In genomic region chr1:184846973-184847372, GRCm38 (mm10) we compare ENCODE assay signal across 14 mouse cellular contexts. TPM values are rescaled to one million over a fixed set of nuclear protein-coding genes. Genes with fewer than 3 reads are reported as not detected.
DNase-seq lines count a peak whose midpoint lies in the region; ATAC-seq and TF ChIP-seq lines count a peak whose summit lies in the region.
"Had no signal": no experiment of that assay in that cellular context is flagged by ENCODE, and none has a peak within 500 bp of the region (broad histone marks: within the 10 kb centered on the region; RNA-seq: fewer than 3 reads in every experiment).

No protein-coding gene starts in this region.

- no peak for TF ChIP-seq EP300 in heart, postnatal 0 days (IDR thresholded peaks at IDR 0.05; ENCODE audit: low read depth)

- H3K9me3 ChIP-seq in heart, postnatal 0 days (replicated peaks; ENCODE audit: control insufficient read depth, low read length), result no peaks in the 10 kb centered on the region
- H3K9me3 ChIP-seq in midbrain, postnatal 0 days (ENCODE audit: low read length), result no peaks in the 10 kb centered on the region
- no peaks in the 10 kb centered on the region for H3K9me3 ChIP-seq in midbrain, embryonic 16.5 days (replicated peaks; ENCODE audit: control insufficient read depth, low read length, poor library complexity, severe bottlenecking)
- no peaks in the 10 kb centered on the region for H3K9me3 ChIP-seq in liver, embryonic 13.5 days (replicated peaks)
- H3K9me3 ChIP-seq: forebrain, embryonic 10.5 days; hindbrain, embryonic 13.5 days; limb, embryonic 15.5 days had no signal

- no peaks in the 10 kb centered on the region for H3K36me3 ChIP-seq in heart, postnatal 0 days (replicated peaks; ENCODE audit: control insufficient read depth, insufficient read depth, low read length)
- H3K36me3 ChIP-seq in midbrain, postnatal 0 days (ENCODE audit: insufficient read depth, low read length), result no peaks in the 10 kb centered on the region
- H3K36me3 ChIP-seq in midbrain, embryonic 16.5 days (ENCODE audit: control insufficient read depth, insufficient read depth, low read length), result no peaks in the 10 kb centered on the region
- H3K36me3 ChIP-seq in liver, embryonic 13.5 days, result no peaks in the 10 kb centered on the region; the same call in 1 of the 2 replicates
- H3K36me3 ChIP-seq: forebrain, embryonic 10.5 days; hindbrain, embryonic 13.5 days; limb, embryonic 15.5 days had no signal

- TF ChIP-seq CTCF in heart, postnatal 0 days (IDR thresholded peaks at IDR 0.05; ENCODE audit: low read depth), result no peak
- no peak for TF ChIP-seq CTCF in midbrain, postnatal 0 days (IDR thresholded peaks at IDR 0.05)

- no peak for ATAC-seq in heart, postnatal 0 days (ENCODE audit: insufficient read depth, low read depth)
- ATAC-seq in midbrain, postnatal 0 days (ENCODE audit: low FRiP score), result no peak
- ATAC-seq in midbrain, embryonic 16.5 days, result no peak
- peak; percentile 37 for ATAC-seq in liver, embryonic 13.5 days (ENCODE audit: low read depth)

- H3K4me3 ChIP-seq in heart, postnatal 0 days (ENCODE audit: low read depth, low read length), result no peak overlapping the region
- no peak overlapping the region for H3K4me3 ChIP-seq in midbrain, postnatal 0 days (ENCODE audit: low read depth, low read length)
- H3K4me3 ChIP-seq in midbrain, embryonic 16.5 days (ENCODE audit: low read depth, low read length), result no peak overlapping the region
- H3K4me3 ChIP-seq in liver, embryonic 13.5 days (replicated peaks), result peak overlapping the region; percentile 82

- no peak overlapping the region for H3K27ac ChIP-seq in heart, postnatal 0 days (ENCODE audit: low read depth)
- no peak overlapping the region for H3K27ac ChIP-seq in midbrain, postnatal 0 days (ENCODE audit: low read depth, low read length)
- no peak overlapping the region for H3K27ac ChIP-seq in midbrain, embryonic 16.5 days (ENCODE audit: low read length)
- H3K27ac ChIP-seq in liver, embryonic 13.5 days, result peak overlapping the region; percentile 80
- H3K27ac ChIP-seq: forebrain, embryonic 10.5 days; hindbrain, embryonic 13.5 days; limb, embryonic 15.5 days had no signal

- no peak for DNase-seq in heart, postnatal 0 days (ENCODE audit: low spot score)
- DNase-seq in heart, adult 9 months (ENCODE audit: low spot score in 2 of 2), result no peak
- no peak for DNase-seq in midbrain, postnatal 0 days (ENCODE audit: low spot score)
- no peak for DNase-seq in liver, embryonic 13.5 days
- DNase-seq in right cerebral cortex, adult 18-20 months, result no peak
- no peak for DNase-seq in adrenal gland, adult 18-20 months (ENCODE audit: low spot score in 2 of 2)
- no peak for DNase-seq in thymus, postnatal 4 days

- peak overlapping the region; percentile 97; the same call in 1 of the 2 replicates for H3K4me2 ChIP-seq in heart, postnatal 0 days (ENCODE audit: low read depth, low read length)
- H3K4me2 ChIP-seq in midbrain, postnatal 0 days (ENCODE audit: low read depth, low read length, poor library complexity, severe bottlenecking), result peak overlapping the region; percentile 92; the same call in 1 of the 2 replicates
- no peak overlapping the region; the same call in 1 of the 2 replicates for H3K4me2 ChIP-seq in midbrain, embryonic 16.5 days (ENCODE audit: low read length)
- peak overlapping the region; percentile 88 for H3K4me2 ChIP-seq in liver, embryonic 13.5 days

- no peak overlapping the region for H3K9ac ChIP-seq in heart, postnatal 0 days (replicated peaks; ENCODE audit: low read depth, low read length)
- no peak overlapping the region for H3K9ac ChIP-seq in midbrain, postnatal 0 days (replicated peaks; ENCODE audit: low read length, poor library complexity, severe bottlenecking)
- no peak overlapping the region for H3K9ac ChIP-seq in midbrain, embryonic 16.5 days (ENCODE audit: low read depth, low read length)
- H3K9ac ChIP-seq in liver, embryonic 13.5 days, result peak overlapping the region; percentile 92

- no peaks in the 10 kb centered on the region for H3K27me3 ChIP-seq in heart, postnatal 0 days (ENCODE audit: control insufficient read depth, insufficient read depth, low read length)
- no peaks in the 10 kb centered on the region for H3K27me3 ChIP-seq in midbrain, postnatal 0 days (ENCODE audit: insufficient read depth, low read length)
- H3K27me3 ChIP-seq in midbrain, embryonic 16.5 days (ENCODE audit: control insufficient read depth, insufficient read depth, low read depth, low read length), result peaks cover 7% of the 10 kb centered on the region
- no peaks in the 10 kb centered on the region for H3K27me3 ChIP-seq in liver, embryonic 13.5 days

- peaks cover 18% of the 10 kb centered on the region for H3K4me1 ChIP-seq in heart, postnatal 0 days (ENCODE audit: control insufficient read depth, insufficient read depth)
- 0 out of 2 replicates have a peak, but pooled peaks cover 12% of the 10 kb centered on the region for H3K4me1 ChIP-seq in midbrain, postnatal 0 days (ENCODE audit: insufficient read depth, low read length)
- H3K4me1 ChIP-seq in midbrain, embryonic 16.5 days (ENCODE audit: control insufficient read depth, insufficient read depth, low read length), result peaks cover 21% of the 10 kb centered on the region
- peaks cover 58% of the 10 kb centered on the region for H3K4me1 ChIP-seq in liver, embryonic 13.5 days (replicated peaks)

- 52% methylated on average over 3 of the region's 3 CpGs for WGBS in heart, postnatal 0 days
- WGBS in midbrain, postnatal 0 days, result 56% methylated on average over 3 of the region's 3 CpGs
- 58% methylated on average over 3 of the region's 3 CpGs for WGBS in midbrain, embryonic 16.5 days
- WGBS in liver, embryonic 13.5 days (ENCODE audit: insufficient replicate concordance), result 10% methylated on average over 3 of the region's 3 CpGs

RNA-seq across cellular contexts. Expression of gene Marc2, which starts 0.7 kb away (rescaled TPM):
- 82.7 and 90.0 TPM in 2 replicates for total RNA-seq in heart, postnatal 0 days (2014; rRNA removed; ENCODE audit: low replicate concordance)
- 133 and 135 TPM in 2 replicates for polyA plus RNA-seq in heart, postnatal 0 days (2015; fragmentation: Nextera tagmentation; extraction: Ambion mirVana)
- 46.3 and 56.1 TPM in 2 replicates for total RNA-seq in midbrain, postnatal 0 days (2014; rRNA removed)
- 121 and 124 TPM in 2 replicates for polyA plus RNA-seq in midbrain, postnatal 0 days (2015; fragmentation: Nextera tagmentation; extraction: Ambion mirVana)
- polyA plus RNA-seq in midbrain, embryonic 16.5 days (2015; fragmentation: Nextera tagmentation; extraction: Ambion mirVana), result 97.6 and 97.7 TPM in 2 replicates
- 189 and 193 TPM in 2 replicates for polyA plus RNA-seq in liver, embryonic 13.5 days (2015; fragmentation: Nextera tagmentation; extraction: Ambion mirVana)
- total RNA-seq in adrenal gland, adult 18-20 months (2021), result 100 to 1,000 TPM; 381 to 428 TPM

RNA-seq across cellular contexts. Expression of gene Marc1, which starts 35.9 kb away (rescaled TPM):
- total RNA-seq in heart, postnatal 0 days (2014; rRNA removed; ENCODE audit: low replicate concordance), result not detected in 2 replicates
- polyA plus RNA-seq in heart, postnatal 0 days (2015; fragmentation: Nextera tagmentation; extraction: Ambion mirVana), result not detected in 2 replicates
- total RNA-seq in midbrain, postnatal 0 days (2014; rRNA removed), result 0.55 TPM in 1 of 2 replicates, not detected in the other
- polyA plus RNA-seq in midbrain, postnatal 0 days (2015; fragmentation: Nextera tagmentation; extraction: Ambion mirVana), result 0.21 and 0.25 TPM in 2 replicates
- 0.15 TPM in 2 replicates for polyA plus RNA-seq in midbrain, embryonic 16.5 days (2015; fragmentation: Nextera tagmentation; extraction: Ambion mirVana)
- 13.4 and 13.8 TPM in 2 replicates for polyA plus RNA-seq in liver, embryonic 13.5 days (2015; fragmentation: Nextera tagmentation; extraction: Ambion mirVana)
- 10 to 100 TPM in 1 of 2 experiments, 1 to 10 TPM in 1; 6.1 to 19.0 TPM for total RNA-seq in adrenal gland, adult 18-20 months (2021)
- total RNA-seq: common myeloid progenitor, adult 5-6 weeks; gastrocnemius, adult 2 months; monocyte, adult 5-6 weeks had no signal
- polyA plus RNA-seq: forebrain, embryonic 10.5 days had no signal

RNA-seq across cellular contexts. Expression of gene C130074G19Rik, which starts 36.0 kb away (rescaled TPM):
- 10.3 and 10.7 TPM in 2 replicates for total RNA-seq in heart, postnatal 0 days (2014; rRNA removed; ENCODE audit: low replicate concordance)
- 1.6 and 1.8 TPM in 2 replicates for polyA plus RNA-seq in heart, postnatal 0 days (2015; fragmentation: Nextera tagmentation; extraction: Ambion mirVana)
- 6.6 and 7.1 TPM in 2 replicates for total RNA-seq in midbrain, postnatal 0 days (2014; rRNA removed)
- polyA plus RNA-seq in midbrain, postnatal 0 days (2015; fragmentation: Nextera tagmentation; extraction: Ambion mirVana), result 0.55 and 0.85 TPM in 2 replicates
- 0.83 and 0.87 TPM in 2 replicates for polyA plus RNA-seq in midbrain, embryonic 16.5 days (2015; fragmentation: Nextera tagmentation; extraction: Ambion mirVana)
- 1.3 and 1.6 TPM in 2 replicates for polyA plus RNA-seq in liver, embryonic 13.5 days (2015; fragmentation: Nextera tagmentation; extraction: Ambion mirVana)
- total RNA-seq in adrenal gland, adult 18-20 months (2021), result 10 to 100 TPM; 32.3 to 64.9 TPM
- total RNA-seq: common myeloid progenitor, adult 5-6 weeks; monocyte, adult 5-6 weeks had no signal

Comparison
In these comparisons a context has a peak if more than half of its experiments do, and no peak if none do; other contexts are left out.
1. RNA of gene Marc1, which starts 35.9 kb away (polyA plus RNA-seq): 13.4 to 13.8 TPM in liver, embryonic 13.5 days; 0.21 to 0.25 TPM in midbrain, postnatal 0 days, 0.15 TPM in midbrain, embryonic 16.5 days and not detected in heart, postnatal 0 days; every median in the first group is over 10 times any median in the second.